In genomic region chr2:119802767-119803617, GRCm38 (mm10) we compare ENCODE assay signal across 8 mouse cellular contexts. TPM values are rescaled to one million over a fixed set of nuclear protein-coding genes. Genes with fewer than 3 reads are reported as not detected.
DNase-seq lines count a peak whose midpoint lies in the region.

No protein-coding gene starts in this region.

- peaks cover 52% of the 10 kb centered on the region for H3K27me3 ChIP-seq in heart, embryonic 10.5 days (ENCODE audit: insufficient read depth, poor library complexity, severe bottlenecking)
- H3K27me3 ChIP-seq in hindbrain, embryonic 10.5 days (ENCODE audit: insufficient read depth, poor library complexity, severe bottlenecking), result peaks cover 54% of the 10 kb centered on the region

- DNase-seq in heart, embryonic 10.5 days (ENCODE audit: low spot score), result no peak
- DNase-seq in heart, postnatal 25 days (ENCODE audit: low spot score), result no peak
- peak; percentile 43 for DNase-seq in ovary, adult 18-20 months (ENCODE audit: low spot score)
- DNase-seq in ovary, postnatal 14 days (ENCODE audit: low spot score), result no peak
- peak; percentile 72 for DNase-seq in hindbrain, embryonic 10.5 days (ENCODE audit: low spot score)
- peak; percentile 52 for DNase-seq in retina, adult 2 months (ENCODE audit: low read depth, low spot score)
- DNase-seq in spleen, postnatal 4 days (ENCODE audit: low spot score in 2 of 2), result no peak
- DNase-seq in spleen, adult 18-20 months, result no peak

- intact Hi-C loops in heart, postnatal 25 days (cut with DNase I), result no loop called here

- H3K27ac ChIP-seq in heart, embryonic 10.5 days, result peak overlapping the region; percentile 65; the same call in 1 of the 2 replicates
- peak overlapping the region; percentile 81 for H3K27ac ChIP-seq in hindbrain, embryonic 10.5 days

- no peak overlapping the region for H3K4me3 ChIP-seq in heart, embryonic 10.5 days
- H3K4me3 ChIP-seq in hindbrain, embryonic 10.5 days, result peak overlapping the region; percentile 33

- WGBS in heart, embryonic 10.5 days, result 48% methylated on average over 10 of the region's 10 CpGs
- WGBS in hindbrain, embryonic 10.5 days, result 26% methylated on average over 10 of the region's 10 CpGs

- H3K9me3 ChIP-seq in heart, embryonic 10.5 days, result no peaks in the 10 kb centered on the region
- H3K9me3 ChIP-seq in hindbrain, embryonic 10.5 days, result no peaks in the 10 kb centered on the region

- peaks cover 17% of the 10 kb centered on the region; the same call in 1 of the 2 replicates for H3K36me3 ChIP-seq in heart, embryonic 10.5 days
- peaks cover 36% of the 10 kb centered on the region for H3K36me3 ChIP-seq in hindbrain, embryonic 10.5 days

- H3K4me1 ChIP-seq in heart, embryonic 10.5 days, result peaks cover 70% of the 10 kb centered on the region
- H3K4me1 ChIP-seq in hindbrain, embryonic 10.5 days (replicated peaks), result peaks cover 87% of the 10 kb centered on the region

RNA-seq across cellular contexts. Expression of gene Tyro3, which starts 5.5 kb away (rescaled TPM):
- 8.9 and 11.6 TPM in 2 replicates for polyA plus RNA-seq in heart, embryonic 10.5 days (2016; fragmentation: Nextera tagmentation; extraction: Ambion mirVana)
- total RNA-seq in heart, postnatal 25 days (2021), result 1 to 10 TPM; 1.2 to 1.3 TPM
- 21.5 and 23.5 TPM in 2 replicates for polyA plus RNA-seq in hindbrain, embryonic 10.5 days (2016; fragmentation: Nextera tagmentation; extraction: Ambion mirVana)

RNA-seq across cellular contexts. Expression of gene Rpap1, which starts 15.7 kb away (rescaled TPM):
- polyA plus RNA-seq in heart, embryonic 10.5 days (2016; fragmentation: Nextera tagmentation; extraction: Ambion mirVana), result 31.4 and 32.0 TPM in 2 replicates
- 10 to 100 TPM; 13.7 to 14.2 TPM for total RNA-seq in heart, postnatal 25 days (2021)
- 40.2 and 41.6 TPM in 2 replicates for polyA plus RNA-seq in hindbrain, embryonic 10.5 days (2016; fragmentation: Nextera tagmentation; extraction: Ambion mirVana)

RNA-seq across cellular contexts. Expression of gene Ltk, which starts 42.8 kb away (rescaled TPM):
- 0.10 and 0.13 TPM in 2 replicates for polyA plus RNA-seq in heart, embryonic 10.5 days (2016; fragmentation: Nextera tagmentation; extraction: Ambion mirVana)
- total RNA-seq in heart, postnatal 25 days (2021), result not detected
- not detected in 2 replicates for polyA plus RNA-seq in hindbrain, embryonic 10.5 days (2016; fragmentation: Nextera tagmentation; extraction: Ambion mirVana)

Comparison
In these comparisons a context has a peak if more than half of its experiments do, and no peak if none do; other contexts are left out.
1. DNase-seq: peak in ovary, adult 18-20 months (single experiment), hindbrain, embryonic 10.5 days (single experiment) and retina, adult 2 months (single experiment); none in heart, embryonic 10.5 days (single experiment), heart, postnatal 25 days (single experiment), ovary, postnatal 14 days (single experiment), spleen, postnatal 4 days (0 of 2) and spleen, adult 18-20 months (0 of 2).